Mouse (Mus musculus) G1E (cell line): Measurements from ENCODE around the gene Ankra2. TPM values are rescaled to one million over a fixed set of nuclear protein-coding genes. Genes with fewer than 3 reads are reported as not detected.

ENCODE experiments used
- ATAC-seq: 2 replicates; pipeline ENCODE4 v1.8.0; 2016; ENCODE audit warnings: mild to moderate bottlenecking; ENCODE audit not compliant: insufficient number of reproducible peaks, poor library complexity, low FRiP score, severe bottlenecking; ENCODE audit errors: extremely low read depth
- DNase-seq: peaks from one replicate; pipeline ENCODE4 v3.0.0; 2012; ENCODE audit warnings: low spot score
- H3K27me3 ChIP-seq: 2 replicates; pipeline ENCODE4 v1.6.1; 2012; ENCODE audit warnings: mild to moderate bottlenecking, low read length, inconsistent platforms; ENCODE audit not compliant: insufficient read depth
- H3K36me3 ChIP-seq: replicated peaks from 2 replicates; pipeline ENCODE3; 2012; ENCODE audit warnings: mild to moderate bottlenecking, inconsistent platforms
- H3K4me1 ChIP-seq: 2 replicates; pipeline ENCODE4 v1.6.1; 2012; ENCODE audit warnings: low read depth, low read length, inconsistent platforms, mixed read lengths; ENCODE audit not compliant: insufficient read depth
- H3K4me3 ChIP-seq: 2 replicates; pipeline ENCODE4 v1.5.1; 2012; ENCODE audit warnings: low read depth, mild to moderate bottlenecking, inconsistent platforms, low read length, moderate library complexity, mixed read lengths
- H3K9me3 ChIP-seq: replicated peaks from 2 replicates; pipeline ENCODE4 v1.6.1; 2012; ENCODE audit warnings: inconsistent platforms
- CTCF ChIP-seq: IDR thresholded peaks from 2 replicates; pipeline ENCODE4 v1.5.1; 2012; ENCODE audit warnings: low read depth, low read length, inconsistent platforms, mixed read lengths
- GATA1 ChIP-seq: IDR thresholded peaks from 2 replicates; pipeline ENCODE4 v1.6.1; 2012; ENCODE audit warnings: borderline replicate concordance, low read length, inconsistent platforms, mixed read lengths
- GATA2 ChIP-seq: IDR thresholded peaks from 2 replicates; pipeline ENCODE4 v1.6.1; 2012; ENCODE audit warnings: low read depth, low read length, inconsistent platforms, borderline replicate concordance
- POLR2AphosphoS5 ChIP-seq: IDR thresholded peaks from 2 replicates; pipeline ENCODE4 v1.6.1; 2012; ENCODE audit warnings: low read depth, low read length, inconsistent platforms; ENCODE audit not compliant: insufficient replicate concordance
- TAL1 ChIP-seq: conservative IDR thresholded peaks from 2 replicates; pipeline ENCODE4 v1.6.1; 2012; ENCODE audit warnings: low read depth, low read length, inconsistent platforms, mixed read lengths
- polyA plus RNA-seq: library from polyadenylated mRNA; stranded (reverse); fragments of >175 nt; gene quantifications from 2 replicates; pipeline ENCODE4 v1.2.3, GENCODE M21; 2012
- total RNA-seq, 2 experiments: library from RNA; stranded (forward) in 1 of 2; stranded (reverse) in 1 of 2; fragments of 200-1000 nt in 1 of 2; fragments of >200 nt in 1 of 2; fragmentation: Nextera tagmentation in 1 of 2; gene quantifications; 2 replicates each; pipeline ENCODE4 v1.2.3; 2014 to 2017

The Ankra2 gene
- total RNA-seq (2014; fragmentation: Nextera tagmentation), result 19.8 and 29.0 TPM in 2 replicates
- 50.0 and 53.0 TPM in 2 replicates for total RNA-seq (2017)
- polyA plus RNA-seq, result 16.3 and 20.9 TPM in 2 replicates

GRCm38 (mm10) chr13:98262636-98263457 is at the start of gene Ankra2, which contains the start of gene Utp15:
Gene Ankra2 (plus strand): TSS chr13:98263074.
Gene Utp15 (minus strand): TSS chr13:98263041.
- Histone ChIP-seq H3K9me3 (no peaks in the 10 kb centered on the region), H3K36me3 (peaks cover 53% of the 10 kb centered on the region), H3K27me3 (no peaks in the 10 kb centered on the region), H3K4me1 (peaks cover 25% of the 10 kb centered on the region), H3K4me3 (peak within 1 kb of the TSS; percentile 94)
- peak; percentile 92 for DNase-seq
- ATAC-seq, result peak; percentile 77
- TF ChIP-seq TAL1 (no peak), GATA2 (no peak), GATA1 (no peak), CTCF (no peak), POLR2AphosphoS5 (no peak)

GRCm38 (mm10) chr13:98222848-98223247 is 40.0 kb upstream of the Ankra2 start:
- Histone ChIP-seq H3K4me3 (no peak overlapping the region), H3K9me3 (no peaks in the 10 kb centered on the region), H3K27me3 (peaks cover 15% of the 10 kb centered on the region), H3K4me1 (no peaks in the 10 kb centered on the region), H3K36me3 (no peaks in the 10 kb centered on the region)
- TF ChIP-seq GATA2, result no peak
- TF ChIP-seq CTCF, result peak; percentile 53
- DNase-seq (peak; percentile 15), ATAC-seq (no peak; the same call in 1 of the 2 replicates)

- ATAC-seq, result no peak
- Histone ChIP-seq H3K4me3 (no peak overlapping the region), H3K27me3 (peaks cover 17% of the 10 kb centered on the region), H3K9me3 (no peaks in the 10 kb centered on the region), H3K4me1 (no peaks in the 10 kb centered on the region), H3K36me3 (no peaks in the 10 kb centered on the region)
- no peak for DNase-seq
- TF ChIP-seq GATA2 (no peak), GATA1 (no peak)
These were observed 36.6 kb upstream of the Ankra2 start for GRCm38 (mm10) chr13:98226225-98226624.

GRCm38 (mm10) chr13:98230511-98230910 is 32.4 kb upstream of the Ankra2 start:
- Histone ChIP-seq H3K4me3 (no peak overlapping the region), H3K4me1 (no peaks in the 10 kb centered on the region), H3K36me3 (no peaks in the 10 kb centered on the region), H3K9me3 (no peaks in the 10 kb centered on the region), H3K27me3 (peaks cover 5% of the 10 kb centered on the region)
- TF ChIP-seq GATA2 (no peak), TAL1 (no peak), CTCF (no peak), GATA1 (no peak), POLR2AphosphoS5 (no peak)
- DNase-seq, result no peak
- no peak for ATAC-seq

- TF ChIP-seq CTCF, result no peak
- TF ChIP-seq TAL1, result no peak
- TF ChIP-seq GATA1, result no peak
- no peak for TF ChIP-seq GATA2
- TF ChIP-seq POLR2AphosphoS5, result no peak
- no peaks in the 10 kb centered on the region for H3K36me3 ChIP-seq
- no peak for ATAC-seq
These were observed 27.4 kb upstream of the Ankra2 start for GRCm38 (mm10) chr13:98235451-98235850.

GRCm38 (mm10) chr13:98239978-98240641 is 22.8 kb upstream of the Ankra2 start:
- ATAC-seq, result no peak
- TF ChIP-seq CTCF (peak; percentile 66), TAL1 (no peak)
- Histone ChIP-seq H3K27me3 (peaks cover 26% of the 10 kb centered on the region), H3K36me3 (no peaks in the 10 kb centered on the region), H3K4me1 (no peaks in the 10 kb centered on the region), H3K9me3 (0 out of 2 replicates have a peak, but pooled peaks cover 2% of the 10 kb centered on the region), H3K4me3 (no peak overlapping the region)
- peak; percentile 19 for DNase-seq

More at GRCm38 (mm10) chr13:98235451-98235850, 27.4 kb upstream of the Ankra2 start:
- no peak overlapping the region for H3K4me3 ChIP-seq
- peaks cover 12% of the 10 kb centered on the region for H3K27me3 ChIP-seq
- no peaks in the 10 kb centered on the region for H3K9me3 ChIP-seq
- no peaks in the 10 kb centered on the region for H3K4me1 ChIP-seq
- no peak for DNase-seq
